Mouse (Mus musculus) testis, adult 2 months (tissue): ENCODE results near the gene Sgsm3.
A peak's percentile ranks its signal among the peaks of the same experiment; 100 is the strongest.

Experiments used
- CTCF ChIP-seq: fragments of 200-500 bp; IDR thresholded peaks from 2 replicates; pipeline ENCODE4 v1.5.1; 2012; ENCODE audit warnings: low read depth, mild to moderate bottlenecking, inconsistent platforms, low read length, moderate library complexity; ENCODE audit not compliant: control insufficient read depth, insufficient read depth, insufficient replicate concordance
- POLR2A ChIP-seq: fragments of 200-500 bp; IDR thresholded peaks from 2 replicates; pipeline ENCODE4 v1.6.1; 2012; ENCODE audit warnings: low read depth, mild to moderate bottlenecking, inconsistent platforms, low read length, moderate library complexity; ENCODE audit not compliant: control insufficient read depth

- TF ChIP-seq CTCF = peak; percentile 100
- TF ChIP-seq POLR2A = peak; percentile 95
Measured at GRCm38 (mm10) chr15:80948145-80949135, 29.1 kb upstream of the Sgsm3 start, which contains the start of gene Adsl.
